Mouse (Mus musculus) embryo, embryonic 11 days (tissue): ENCODE results near the gene Etl4.

ENCODE experiments used
- DNase-seq: peaks from one replicate; pipeline ENCODE4 v3.0.0-alpha.2; 2015

Etl4 gene

GRCm38 (mm10) chr2:20779484-20780381 lies 870.2 kb downstream of the Etl4 start:
- peak; percentile 75 for DNase-seq

- no peak for DNase-seq
These were observed 891.8 kb downstream of the Etl4 start for GRCm38 (mm10) chr2:20801236-20801890.

GRCm38 (mm10) chr2:20811506-20811905 lies 901.9 kb downstream of the Etl4 start:
- no peak for DNase-seq

- no peak for DNase-seq
These were observed 904.4 kb downstream of the Etl4 start for GRCm38 (mm10) chr2:20813986-20814385.

- no peak for DNase-seq
These were observed 908.6 kb downstream of the Etl4 start for GRCm38 (mm10) chr2:20818226-20818625.

- DNase-seq = no peak
These were observed 916.7 kb downstream of the Etl4 start for GRCm38 (mm10) chr2:20826258-20826657.

GRCm38 (mm10) chr2:20830882-20831281 lies 921.3 kb downstream of the Etl4 start:
- DNase-seq = no peak

GRCm38 (mm10) chr2:20831608-20832406 lies 922.2 kb downstream of the Etl4 start:
- DNase-seq = no peak

GRCm38 (mm10) chr2:20849346-20849745 lies 939.8 kb downstream of the Etl4 start:
- no peak for DNase-seq
